Comparison of ENCODE assay signal across 8 mouse cellular contexts in the genomic region with DNA sequence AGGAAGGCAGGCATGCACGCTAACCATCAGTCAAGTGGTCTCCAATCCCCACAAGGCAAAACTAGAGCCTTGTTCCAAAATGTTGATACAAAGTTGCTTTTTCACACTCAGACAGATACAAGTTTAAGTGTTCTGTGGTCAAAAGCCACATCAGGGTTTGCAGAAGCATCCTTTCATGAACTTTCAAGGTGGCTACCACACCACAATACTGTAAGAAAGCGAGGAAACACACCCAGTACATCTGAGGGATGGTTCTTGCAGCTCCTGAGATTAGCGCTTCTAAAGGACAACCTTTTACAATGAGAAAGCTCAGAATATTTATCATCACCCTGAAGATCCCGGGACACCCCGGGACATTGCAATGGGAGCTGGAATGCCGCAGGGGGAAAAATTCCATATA. TPM values are rescaled to one million over a fixed set of nuclear protein-coding genes. Genes with fewer than 3 reads are reported as not detected.
DNase-seq lines count a peak whose midpoint lies in the region; ATAC-seq lines count a peak whose summit lies in the region.

No protein-coding gene starts in this region.

- peak overlapping the region; percentile 58 for H3K4me2 ChIP-seq in kidney, embryonic 16.5 days (replicated peaks; ENCODE audit: low read depth, low read length)

- peak overlapping the region; percentile 87 for H3K4me3 ChIP-seq in kidney, embryonic 16.5 days (ENCODE audit: low read length)
- peak overlapping the region; percentile 95 for H3K4me3 ChIP-seq in brown adipose tissue, adult 24 weeks (ENCODE audit: insufficient read depth, low read depth, low read length)

- H3K9me3 ChIP-seq in kidney, embryonic 16.5 days (ENCODE audit: low read length) = no peaks in the 10 kb centered on the region

- H3K27me3 ChIP-seq in kidney, embryonic 16.5 days (ENCODE audit: insufficient read depth, low read length) = no peaks in the 10 kb centered on the region

- H3K9ac ChIP-seq in kidney, embryonic 16.5 days (replicated peaks; ENCODE audit: low read length) = peak overlapping the region; percentile 91

- WGBS in kidney, embryonic 16.5 days = 34% methylated on average over 6 of the region's 6 CpGs

- H3K36me3 ChIP-seq in kidney, embryonic 16.5 days (ENCODE audit: insufficient read depth, low read length) = no peaks in the 10 kb centered on the region

- peaks cover 22% of the 10 kb centered on the region for H3K4me1 ChIP-seq in kidney, embryonic 16.5 days (ENCODE audit: insufficient read depth, low read length)
- H3K4me1 ChIP-seq in brown adipose tissue, adult 24 weeks (ENCODE audit: control insufficient read depth, insufficient read depth, insufficient read length, low read length) = no peaks in the 10 kb centered on the region

- H3K27ac ChIP-seq in kidney, embryonic 16.5 days (ENCODE audit: low read length) = no peak overlapping the region
- H3K27ac ChIP-seq in brown adipose tissue, adult 24 weeks (replicated peaks; ENCODE audit: low read depth, low read length) = no peak overlapping the region

- DNase-seq in kidney, adult 11 months = no peak
- DNase-seq in induced T-regulatory cell, adult 2 months (ENCODE audit: low read depth) = peak; percentile 28
- DNase-seq in natural killer cell, adult 2 months (ENCODE audit: low spot score in 2 of 2) = peak; percentile 16
- DNase-seq in embryo, embryonic 11 days = no peak
- DNase-seq in urinary bladder, postnatal 14 days (ENCODE audit: low spot score) = no peak
- DNase-seq in layer of hippocampus, adult 9-10 months (ENCODE audit: low spot score) = no peak

- ATAC-seq in kidney, embryonic 16.5 days (ENCODE audit: low FRiP score, low TSS enrichment) = no peak

RNA-seq across cellular contexts. Expression of gene Ncoa5, which starts 1.4 kb away (rescaled TPM):
- polyA plus RNA-seq in kidney, embryonic 16.5 days (2015; fragmentation: Nextera tagmentation; extraction: Ambion mirVana) = 69.8 and 79.5 TPM in 2 replicates
- 7.5 TPM in 2 replicates for polyA plus RNA-seq in brown adipose tissue, adult 24 weeks (2012; ENCODE audit: insufficient read depth, insufficient read length, missing spikeins)

RNA-seq across cellular contexts. Expression of gene Cd40, which starts 22.1 kb away (rescaled TPM):
- polyA plus RNA-seq in kidney, embryonic 16.5 days (2015; fragmentation: Nextera tagmentation; extraction: Ambion mirVana) = 9.3 and 12.5 TPM in 2 replicates
- 1.2 and 2.2 TPM in 2 replicates for polyA plus RNA-seq in brown adipose tissue, adult 24 weeks (2012; ENCODE audit: insufficient read depth, insufficient read length, missing spikeins)

RNA-seq across cellular contexts. Expression of gene 1700025C18Rik, which starts 57.2 kb away (rescaled TPM):
- not detected in 2 replicates for polyA plus RNA-seq in kidney, embryonic 16.5 days (2015; fragmentation: Nextera tagmentation; extraction: Ambion mirVana)
- not detected in 2 replicates for polyA plus RNA-seq in brown adipose tissue, adult 24 weeks (2012; ENCODE audit: insufficient read depth, insufficient read length, missing spikeins)

Comparison
In these comparisons a context has a peak if more than half of its experiments do, and no peak if none do; other contexts are left out.
1. DNase-seq: peak in induced T-regulatory cell, adult 2 months (single experiment) and natural killer cell, adult 2 months (2 of 2); none in kidney, adult 11 months (single experiment), embryo, embryonic 11 days (single experiment), urinary bladder, postnatal 14 days (single experiment) and layer of hippocampus, adult 9-10 months (single experiment).